Mouse (Mus musculus): Measurements from ENCODE around the gene Gm43720. TPM values are rescaled to one million over a fixed set of nuclear protein-coding genes. Genes with fewer than 3 reads are reported as not detected.

Gm43720 gene
- total RNA-seq, 2 experiments from 2014 or later: not detected

Other genes with a start within 250 kb of the Gm43720 start
- not detected for gene Smok3c, start 226.8 kb downstream of the Gm43720 start, total RNA-seq (2021)
- 10 to 100 TPM; 22.6 to 25.0 TPM for gene Zkscan1, start 194.9 kb downstream of the Gm43720 start, total RNA-seq (2021)
- 10 to 100 TPM; 20.8 to 22.7 TPM for gene Zscan21, start 163.1 kb downstream of the Gm43720 start, total RNA-seq (2021)
- 10 to 100 TPM in 1 of 2 experiments, 1 to 10 TPM in 1; 7.6 to 10.6 TPM for gene Zfp113, start 124.2 kb downstream of the Gm43720 start, total RNA-seq (2021)
- 100 to 1,000 TPM; 134 to 143 TPM for gene Cops6, start 118.9 kb downstream of the Gm43720 start, total RNA-seq (2021)
- 10 to 100 TPM; 14.0 to 16.7 TPM for gene Ap4m1, start 108.0 kb downstream of the Gm43720 start, total RNA-seq (2021)
- gene Mcm7, start 107.5 kb downstream of the Gm43720 start, total RNA-seq (2021): 10 to 100 TPM; 80.5 to 86.4 TPM
- 10 to 100 TPM; 27.7 to 28.8 TPM for gene Taf6, start 92.5 kb downstream of the Gm43720 start, total RNA-seq (2021)
- 1 to 10 TPM; 8.9 to 9.4 TPM for gene Cnpy4, start 92.5 kb downstream of the Gm43720 start, total RNA-seq (2021)
- 1 to 10 TPM; 4.3 to 4.6 TPM for gene Mblac1, start 85.6 kb downstream of the Gm43720 start, total RNA-seq (2021)
- gene Nxpe5, start 54.1 kb downstream of the Gm43720 start, total RNA-seq (2021): under 1 TPM in 1 of 2 experiments, not detected in 1; 0.14 TPM
- 10 to 100 TPM; 59.2 to 66.4 TPM for gene Lamtor4, start 24.5 kb downstream of the Gm43720 start, total RNA-seq (2021)
- 1 to 10 TPM; 7.9 to 8.2 TPM for gene BC037034, start 15.9 kb downstream of the Gm43720 start, total RNA-seq (2021)
- gene Gal3st4, start 7.1 kb downstream of the Gm43720 start, total RNA-seq (2021): under 1 TPM; 0.36 to 0.76 TPM
- 1 to 10 TPM; 2.3 to 2.5 TPM for gene Gpc2, start within 50 bp of the Gm43720 start, total RNA-seq (2021)
- gene Stag3, start 282 bp upstream of the Gm43720 start, total RNA-seq (2021): 1 to 10 TPM in 1 of 2 experiments, under 1 TPM in 1; 0.26 to 1.3 TPM
- not detected for gene Pvrig, start 62.0 kb upstream of the Gm43720 start, total RNA-seq (2021)
- gene Zfp157, start 161.5 kb upstream of the Gm43720 start, total RNA-seq (2021): 10 to 100 TPM; 10.1 to 12.8 TPM

All from heart, postnatal 4 days (tissue).